Mouse (Mus musculus): ENCODE results near the gene Nhej1. TPM values are rescaled to one million over a fixed set of nuclear protein-coding genes. Genes with fewer than 3 reads are reported as not detected.

Nhej1 gene
- total RNA-seq, 1 experiment: 7.7 TPM

DNA sequence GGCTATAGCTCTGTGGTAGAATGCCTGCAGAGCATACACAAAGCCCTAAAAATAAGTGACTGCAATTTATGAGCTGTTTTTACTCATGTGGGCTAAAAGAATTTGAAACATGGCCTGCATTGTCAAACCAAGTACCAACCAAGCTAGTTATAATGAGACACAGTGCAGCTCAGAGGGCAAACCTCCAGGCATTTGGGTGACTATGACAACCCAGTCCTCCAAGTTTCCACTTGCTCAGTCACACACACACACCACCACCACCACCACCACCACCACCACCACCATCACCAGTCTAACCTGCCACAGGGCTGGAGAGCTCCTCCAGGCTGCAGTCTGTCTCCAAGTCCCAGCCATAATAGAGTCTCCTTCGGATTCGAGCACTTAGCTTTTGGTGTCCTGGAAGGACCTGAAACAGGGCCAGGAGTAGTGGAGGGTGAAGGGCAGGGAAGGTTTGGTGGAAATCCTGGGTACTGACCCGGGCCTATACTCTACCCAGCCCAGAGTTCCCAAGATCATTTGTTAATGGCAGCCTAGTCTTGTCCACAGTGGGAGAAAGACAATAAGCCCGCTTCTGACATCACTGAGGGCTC lies 15.7 kb upstream of the Nhej1 start:
- peak overlapping the region; percentile 82; the same call in 1 of the 2 replicates for H3K9ac ChIP-seq (ENCODE audit: insufficient read depth, low read depth, low read length, poor library complexity, severe bottlenecking)
- no peaks in the 10 kb centered on the region for H3K9me3 ChIP-seq (ENCODE audit: control insufficient read depth, insufficient read depth, low read depth, low read length)
- H3K27ac ChIP-seq (ENCODE audit: insufficient read depth, low read depth, low read length, poor library complexity, severe bottlenecking): no peak overlapping the region
- in situ Hi-C loops (cut with MboI; ENCODE audit: low sequenced_read_pairs in 2 of 2, unreplicated experiment in 2 of 2): no loop called here
- DNase-seq (ENCODE audit: low read depth, low spot score): no peak
- peak overlapping the region in 1 of 2 experiments; percentile 52; a peak in 3 of 4 replicates for H3K4me3 ChIP-seq (ENCODE audit: insufficient read depth in 1 of 2, low read depth in 1 of 2, low read length in 2 of 2, poor library complexity in 1 of 2, severe bottlenecking in 1 of 2)
- no peaks in the 10 kb centered on the region; a peak in 1 of 4 replicates for H3K4me1 ChIP-seq (ENCODE audit: control insufficient read depth in 2 of 2, insufficient read depth in 2 of 2, low read length in 2 of 2, poor library complexity in 1 of 2)
- peaks cover 17% of the 10 kb centered on the region; the same call in 1 of the 2 replicates for H3K36me3 ChIP-seq (ENCODE audit: control insufficient read depth, insufficient read depth, low read length, poor library complexity, severe bottlenecking)
- no peak for TF ChIP-seq MAFK (IDR thresholded peaks at IDR 0.05; ENCODE audit: insufficient read depth, low read depth, low read length)
- no peak for TF ChIP-seq ZNF384 (IDR thresholded peaks at IDR 0.05; ENCODE audit: low read depth, low read length)
- no peak for TF ChIP-seq ZC3H11A (IDR thresholded peaks at IDR 0.05; ENCODE audit: borderline replicate concordance, low read depth, low read length)
- TF ChIP-seq CHD2 (IDR thresholded peaks at IDR 0.05; ENCODE audit: low read depth, low read length): no peak
- TF ChIP-seq HCFC1 (IDR thresholded peaks at IDR 0.05; ENCODE audit: borderline replicate concordance, insufficient read depth, low read length): no peak

DNA sequence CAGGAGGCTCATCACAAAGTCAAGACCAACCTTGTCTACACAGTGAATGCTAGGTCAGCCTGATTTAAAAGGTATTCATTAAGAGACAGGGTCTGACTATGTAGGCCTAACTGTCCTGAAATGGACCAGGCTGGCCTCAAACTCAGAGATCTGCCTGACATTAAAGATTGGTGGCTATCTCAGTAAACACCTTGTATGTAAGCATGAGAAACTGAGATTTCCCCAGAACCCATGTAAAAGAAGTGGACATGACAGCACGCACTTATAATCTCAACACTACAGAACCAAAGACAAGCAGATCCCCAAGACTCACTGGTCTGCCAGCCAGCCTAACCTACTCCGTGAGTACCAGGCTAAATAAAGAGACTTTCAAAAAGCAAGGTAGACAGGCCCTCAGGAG lies 13.4 kb upstream of the Nhej1 start:
- H3K36me3 ChIP-seq (ENCODE audit: control insufficient read depth, insufficient read depth, low read length, poor library complexity, severe bottlenecking): peaks cover 9% of the 10 kb centered on the region; the same call in 1 of the 2 replicates
- H3K27ac ChIP-seq (ENCODE audit: insufficient read depth, low read depth, low read length, poor library complexity, severe bottlenecking): no peak overlapping the region
- in situ Hi-C loops (cut with MboI; ENCODE audit: low sequenced_read_pairs in 2 of 2, unreplicated experiment in 2 of 2): no loop called here
- no peaks in the 10 kb centered on the region for H3K9me3 ChIP-seq (ENCODE audit: control insufficient read depth, insufficient read depth, low read depth, low read length)
- no peak overlapping the region for H3K4me3 ChIP-seq (ENCODE audit: insufficient read depth in 1 of 2, low read depth in 1 of 2, low read length in 2 of 2, poor library complexity in 1 of 2, severe bottlenecking in 1 of 2)
- no peak overlapping the region for H3K9ac ChIP-seq (ENCODE audit: insufficient read depth, low read depth, low read length, poor library complexity, severe bottlenecking)
- H3K4me1 ChIP-seq (ENCODE audit: control insufficient read depth in 2 of 2, insufficient read depth in 2 of 2, low read length in 2 of 2, poor library complexity in 1 of 2): no peaks in the 10 kb centered on the region; a peak in 1 of 4 replicates
- TF ChIP-seq ZC3H11A (IDR thresholded peaks at IDR 0.05; ENCODE audit: borderline replicate concordance, low read depth, low read length) (no peak), CHD2 (IDR thresholded peaks at IDR 0.05; ENCODE audit: low read depth, low read length) (no peak), ZNF384 (IDR thresholded peaks at IDR 0.05; ENCODE audit: low read depth, low read length) (no peak), MAFK (IDR thresholded peaks at IDR 0.05; ENCODE audit: insufficient read depth, low read depth, low read length) (no peak), HCFC1 (IDR thresholded peaks at IDR 0.05; ENCODE audit: borderline replicate concordance, insufficient read depth, low read length) (no peak)
- DNase-seq (ENCODE audit: low read depth, low spot score): no peak

DNA sequence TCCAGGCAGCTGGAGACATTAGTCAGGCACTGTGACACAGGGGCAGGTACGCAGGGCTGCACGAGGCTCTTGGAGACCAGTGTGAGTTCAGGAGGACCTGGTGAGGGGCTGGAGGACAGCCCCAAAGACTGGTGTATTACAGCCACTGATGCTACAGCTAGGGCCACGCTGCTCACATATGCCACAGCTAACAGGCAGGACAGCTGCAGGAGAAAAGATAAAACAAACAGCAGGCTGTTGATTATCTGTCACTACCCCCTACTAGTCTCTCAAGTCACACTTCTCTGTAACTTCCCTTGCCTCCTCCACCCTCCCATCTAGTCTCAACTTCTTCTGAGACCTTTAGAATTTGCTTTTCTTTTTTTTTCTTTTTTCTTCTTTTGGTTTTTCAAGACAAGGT lies 11.7 kb upstream of the Nhej1 start:
- no peaks in the 10 kb centered on the region; a peak in 1 of 4 replicates for H3K4me1 ChIP-seq (ENCODE audit: control insufficient read depth in 2 of 2, insufficient read depth in 2 of 2, low read length in 2 of 2, poor library complexity in 1 of 2)
- no peak for TF ChIP-seq HCFC1 (IDR thresholded peaks at IDR 0.05; ENCODE audit: borderline replicate concordance, insufficient read depth, low read length)
- TF ChIP-seq CHD2 (IDR thresholded peaks at IDR 0.05; ENCODE audit: low read depth, low read length): no peak
- no peak for TF ChIP-seq ZNF384 (IDR thresholded peaks at IDR 0.05; ENCODE audit: low read depth, low read length)
- no peak for TF ChIP-seq MAFK (IDR thresholded peaks at IDR 0.05; ENCODE audit: insufficient read depth, low read depth, low read length)
- no peak for TF ChIP-seq ZC3H11A (IDR thresholded peaks at IDR 0.05; ENCODE audit: borderline replicate concordance, low read depth, low read length)
- no peak for DNase-seq (ENCODE audit: low read depth, low spot score)
- no peak overlapping the region for H3K27ac ChIP-seq (ENCODE audit: insufficient read depth, low read depth, low read length, poor library complexity, severe bottlenecking)
- H3K9me3 ChIP-seq (ENCODE audit: control insufficient read depth, insufficient read depth, low read depth, low read length): no peaks in the 10 kb centered on the region
- peaks cover 9% of the 10 kb centered on the region; the same call in 1 of the 2 replicates for H3K36me3 ChIP-seq (ENCODE audit: control insufficient read depth, insufficient read depth, low read length, poor library complexity, severe bottlenecking)
- in situ Hi-C loops (cut with MboI; ENCODE audit: low sequenced_read_pairs in 2 of 2, unreplicated experiment in 2 of 2): no loop called here
- H3K4me3 ChIP-seq (ENCODE audit: insufficient read depth in 1 of 2, low read depth in 1 of 2, low read length in 2 of 2, poor library complexity in 1 of 2, severe bottlenecking in 1 of 2): no peak overlapping the region
- H3K9ac ChIP-seq (ENCODE audit: insufficient read depth, low read depth, low read length, poor library complexity, severe bottlenecking): no peak overlapping the region

DNA sequence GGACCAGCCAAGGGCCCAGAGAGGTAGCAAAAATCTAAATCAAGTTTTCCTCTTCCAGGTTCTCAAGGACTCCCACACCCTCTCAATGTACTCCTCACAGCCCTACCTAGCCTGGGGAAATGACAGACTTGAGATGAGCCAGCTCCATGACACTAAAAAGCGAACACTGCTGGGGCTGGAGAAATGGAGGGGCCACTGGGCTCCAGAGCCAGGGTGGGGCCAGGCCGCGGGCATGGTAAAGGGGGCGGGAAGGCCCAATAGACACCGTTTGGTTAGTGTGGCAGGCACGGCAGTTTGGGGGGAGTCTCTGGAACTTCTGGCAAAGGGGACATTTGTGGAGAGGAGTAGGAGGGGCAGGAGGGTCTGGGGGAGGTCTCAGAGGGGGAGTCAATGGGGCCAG lies 11.3 kb upstream of the Nhej1 start:
- Histone ChIP-seq H3K9me3 (ENCODE audit: control insufficient read depth, insufficient read depth, low read depth, low read length) (no peaks in the 10 kb centered on the region), H3K36me3 (ENCODE audit: control insufficient read depth, insufficient read depth, low read length, poor library complexity, severe bottlenecking) (peaks cover 9% of the 10 kb centered on the region; the same call in 1 of the 2 replicates), H3K4me3 (ENCODE audit: insufficient read depth in 1 of 2, low read depth in 1 of 2, low read length in 2 of 2, poor library complexity in 1 of 2, severe bottlenecking in 1 of 2) (no peak overlapping the region), H3K9ac (ENCODE audit: insufficient read depth, low read depth, low read length, poor library complexity, severe bottlenecking) (no peak overlapping the region), H3K4me1 (ENCODE audit: control insufficient read depth in 2 of 2, insufficient read depth in 2 of 2, low read length in 2 of 2, poor library complexity in 1 of 2) (no peaks in the 10 kb centered on the region; a peak in 1 of 4 replicates), H3K27ac (ENCODE audit: insufficient read depth, low read depth, low read length, poor library complexity, severe bottlenecking) (no peak overlapping the region)
- DNase-seq (ENCODE audit: low read depth, low spot score): no peak
- in situ Hi-C loops (cut with MboI; ENCODE audit: low sequenced_read_pairs in 2 of 2, unreplicated experiment in 2 of 2): no loop called here
- TF ChIP-seq MAFK (IDR thresholded peaks at IDR 0.05; ENCODE audit: insufficient read depth, low read depth, low read length) (no peak), ZC3H11A (IDR thresholded peaks at IDR 0.05; ENCODE audit: borderline replicate concordance, low read depth, low read length) (no peak), ZNF384 (IDR thresholded peaks at IDR 0.05; ENCODE audit: low read depth, low read length) (no peak), CHD2 (IDR thresholded peaks at IDR 0.05; ENCODE audit: low read depth, low read length) (no peak), HCFC1 (IDR thresholded peaks at IDR 0.05; ENCODE audit: borderline replicate concordance, insufficient read depth, low read length) (no peak)

Data from ES-E14 (cell line).